Mouse (Mus musculus) gastrocnemius, adult 2 months (tissue): ENCODE results near the gene Efna5. TPM values are rescaled to one million over a fixed set of nuclear protein-coding genes. Genes with fewer than 3 reads are reported as not detected.

Source experiments
- DNase-seq: peaks from one replicate; pipeline ENCODE4 v3.0.0; 2022
- H3K27ac ChIP-seq: fragments of 200-600 bp; 2 replicates; pipeline ENCODE4 v1.8.1; 2022; ENCODE audit warnings: mild to moderate bottlenecking
- H3K4me3 ChIP-seq: fragments of 200-600 bp; 2 replicates; pipeline ENCODE4 v1.8.1; 2022; ENCODE audit warnings: mild to moderate bottlenecking, moderate library complexity
- CTCF ChIP-seq: fragments of 200-600 bp; IDR thresholded peaks from 2 replicates; pipeline ENCODE4 v1.8.1; 2022; ENCODE audit warnings: antibody characterized with exemption, mild to moderate bottlenecking, moderate library complexity
- intact Hi-C: fragments of 180-260 bp; cut with DNase I; formaldehyde crosslinking; loops from one replicate; pipeline ENCODE4 v1.15.1; 2025
- total RNA-seq, 2 experiments: library from RNA; stranded (reverse); gene quantifications; 2 replicates each; pipeline ENCODE4 v1.2.3; 2021

Gene Efna5
- total RNA-seq, 2 experiments from 2014 or later, result 0.13 to 0.86 TPM

DNA sequence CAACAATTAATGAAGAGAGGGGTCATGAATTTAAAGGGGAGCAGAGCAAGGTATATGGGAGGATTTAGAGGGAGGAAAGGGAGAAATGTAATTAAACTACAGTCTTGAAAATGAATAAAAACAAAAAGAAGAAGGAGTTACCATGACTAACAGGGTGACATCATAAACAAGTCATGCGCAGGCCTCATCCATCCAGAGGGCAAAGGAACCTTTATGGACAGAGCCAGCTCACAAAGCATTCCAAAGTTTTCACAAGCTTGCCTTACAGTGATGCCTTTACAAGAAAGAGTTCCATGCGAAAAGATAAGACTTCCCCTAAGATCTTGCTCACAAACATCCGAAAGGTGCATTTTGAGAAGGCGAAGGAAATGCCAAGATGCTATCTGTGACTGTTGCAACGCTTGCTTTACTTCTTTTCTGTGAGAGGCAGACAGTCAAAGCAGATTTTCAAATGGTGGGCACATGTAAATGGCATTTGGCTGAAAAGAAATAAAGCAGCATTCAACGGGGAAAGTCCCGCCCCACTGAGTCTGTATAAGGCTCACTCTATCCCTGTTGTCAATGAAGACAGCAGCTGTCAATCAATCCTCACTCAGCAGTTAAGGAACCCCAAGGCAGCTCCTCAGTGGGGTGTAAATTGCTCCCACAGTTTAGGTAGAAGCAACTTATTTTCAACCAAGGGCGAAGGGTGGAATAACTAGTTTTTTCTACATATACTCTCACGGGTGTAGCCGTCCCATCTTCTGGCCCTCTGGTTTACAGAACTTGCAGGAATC lies 152.8 kb downstream of the Efna5 start:
- TF ChIP-seq CTCF, result no peak
- no peak overlapping the region for H3K4me3 ChIP-seq
- no peak for DNase-seq
- no peak overlapping the region for H3K27ac ChIP-seq
- intact Hi-C loops, result no loop called here

- TF ChIP-seq CTCF, result no peak
- intact Hi-C loops, result no loop called here
- DNase-seq, result no peak
- Histone ChIP-seq H3K27ac (no peak overlapping the region), H3K4me3 (no peak overlapping the region)
Measured at GRCm38 (mm10) chr17:62726102-62726501, 155.0 kb downstream of the Efna5 start.

- intact Hi-C loops, result no loop called here
- Histone ChIP-seq H3K4me3 (no peak overlapping the region), H3K27ac (no peak overlapping the region)
- no peak for DNase-seq
- TF ChIP-seq CTCF, result no peak
Measured at GRCm38 (mm10) chr17:62722962-62723361, 158.2 kb downstream of the Efna5 start.

- no peak for TF ChIP-seq CTCF
- intact Hi-C loops, result no loop called here
Measured at GRCm38 (mm10) chr17:62721595-62721994, 159.5 kb downstream of the Efna5 start.

DNA sequence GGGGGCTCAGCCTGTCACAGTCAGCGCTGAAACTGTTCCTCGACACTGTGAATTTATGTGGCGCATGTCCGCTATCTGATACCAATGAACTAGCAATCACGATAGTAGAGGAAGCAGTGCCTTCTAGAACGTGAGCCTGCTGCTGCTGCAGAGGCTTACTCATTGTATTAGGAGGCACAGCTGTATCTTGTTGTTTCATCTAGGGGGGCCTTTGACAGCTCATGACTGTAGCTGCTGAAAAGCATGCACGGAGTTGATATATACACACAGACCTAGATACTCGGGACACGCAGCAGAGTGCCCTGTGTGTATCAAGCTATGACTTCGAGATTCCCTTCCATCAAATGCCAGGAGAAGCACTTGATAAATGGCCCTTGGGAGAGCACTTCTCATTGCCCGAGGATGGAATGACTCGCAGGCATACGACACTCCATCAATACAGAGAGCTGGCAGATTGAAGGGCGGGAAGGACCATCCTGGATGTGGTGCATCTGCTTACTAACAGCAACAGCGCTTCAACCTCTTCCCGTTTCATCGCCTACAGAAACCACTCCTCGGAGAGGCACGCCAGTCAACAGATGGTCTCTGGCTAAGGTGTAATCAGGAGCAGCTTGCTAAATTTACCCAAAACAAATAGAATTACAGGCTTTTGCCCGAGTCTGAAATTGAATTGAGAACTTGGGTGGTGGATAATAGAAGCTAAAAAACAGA lies 160.2 kb downstream of the Efna5 start:
- H3K27ac ChIP-seq, result no peak overlapping the region

More at GRCm38 (mm10) chr17:62721595-62721994, 159.5 kb downstream of the Efna5 start:
- no peak overlapping the region for H3K27ac ChIP-seq
- no peak overlapping the region for H3K4me3 ChIP-seq
- no peak for DNase-seq

GRCm38 (mm10) chr17:62717426-62718131 lies 163.5 kb downstream of the Efna5 start:
- DNase-seq, result no peak
- no peak overlapping the region for H3K4me3 ChIP-seq
- intact Hi-C loops, result no loop called here
- no peak for TF ChIP-seq CTCF
- no peak overlapping the region for H3K27ac ChIP-seq

More for the DNA sequence above, 160.2 kb downstream of the Efna5 start:
- H3K4me3 ChIP-seq, result no peak overlapping the region
- intact Hi-C loops, result no loop called here
- no peak for TF ChIP-seq CTCF
- DNase-seq, result no peak

GRCm38 (mm10) chr17:62713455-62713854 lies 167.7 kb downstream of the Efna5 start:
- H3K27ac ChIP-seq, result no peak overlapping the region
- no peak for DNase-seq
- no peak for TF ChIP-seq CTCF
- no peak overlapping the region for H3K4me3 ChIP-seq
- intact Hi-C loops, result no loop called here

DNA sequence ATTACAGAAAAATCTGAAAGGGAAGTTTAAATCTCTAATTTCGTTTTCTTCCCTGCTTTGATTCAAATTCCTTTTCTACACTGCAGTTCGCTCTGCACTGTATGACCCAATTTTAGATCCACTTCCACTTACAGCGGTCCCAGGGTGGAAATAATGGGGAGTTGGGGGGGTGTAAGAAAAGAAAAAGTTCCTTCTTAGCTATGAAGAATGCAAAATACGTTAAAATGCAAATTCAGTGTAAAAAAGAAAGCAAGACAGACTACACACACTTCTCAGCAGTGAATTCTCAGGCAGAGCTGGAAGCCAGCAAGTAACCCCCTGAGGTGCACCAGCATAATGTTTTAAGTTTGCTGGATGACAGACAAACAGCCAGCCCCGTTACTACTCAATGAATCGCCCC lies 174.7 kb downstream of the Efna5 start:
- no peak for DNase-seq
- no peak overlapping the region for H3K4me3 ChIP-seq
- no peak for TF ChIP-seq CTCF
- no peak overlapping the region for H3K27ac ChIP-seq
- intact Hi-C loops, result no loop called here

DNA sequence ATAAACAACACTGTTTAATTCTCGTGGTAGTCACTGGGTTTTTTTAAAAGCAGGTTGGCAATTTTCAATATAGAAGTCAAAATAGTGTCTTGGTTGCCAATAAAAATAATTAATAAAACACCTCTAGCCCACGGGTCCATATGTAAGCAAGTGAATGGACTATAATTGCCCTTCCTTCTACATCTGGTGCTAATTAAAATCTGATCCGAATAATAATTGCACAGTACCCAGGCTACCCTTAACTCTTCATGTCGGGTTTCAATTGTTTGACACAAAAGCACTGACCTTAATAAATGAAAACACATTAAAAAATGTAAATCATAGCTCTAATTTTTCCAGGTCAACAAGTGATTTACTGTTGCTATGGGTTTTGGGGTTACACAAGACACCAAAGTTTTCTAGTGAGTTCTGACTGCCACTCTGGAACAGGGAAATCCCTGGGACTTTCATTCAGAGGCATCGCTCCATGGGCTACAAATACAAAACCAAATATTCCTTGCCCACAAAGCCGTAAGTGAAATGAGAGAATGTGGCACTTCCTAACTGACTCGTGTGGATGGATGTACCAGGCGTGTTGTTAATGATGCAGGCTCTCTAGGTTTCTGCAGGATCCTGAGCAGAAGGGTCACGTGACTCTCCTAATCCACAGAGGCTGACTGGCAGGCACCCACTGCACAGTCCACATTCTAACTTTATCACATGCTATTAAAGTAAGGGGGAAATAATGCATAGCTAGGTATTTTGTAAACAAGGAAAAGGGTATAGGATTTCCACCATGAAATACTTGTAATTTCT lies 178.9 kb downstream of the Efna5 start:
- TF ChIP-seq CTCF, result no peak

DNA sequence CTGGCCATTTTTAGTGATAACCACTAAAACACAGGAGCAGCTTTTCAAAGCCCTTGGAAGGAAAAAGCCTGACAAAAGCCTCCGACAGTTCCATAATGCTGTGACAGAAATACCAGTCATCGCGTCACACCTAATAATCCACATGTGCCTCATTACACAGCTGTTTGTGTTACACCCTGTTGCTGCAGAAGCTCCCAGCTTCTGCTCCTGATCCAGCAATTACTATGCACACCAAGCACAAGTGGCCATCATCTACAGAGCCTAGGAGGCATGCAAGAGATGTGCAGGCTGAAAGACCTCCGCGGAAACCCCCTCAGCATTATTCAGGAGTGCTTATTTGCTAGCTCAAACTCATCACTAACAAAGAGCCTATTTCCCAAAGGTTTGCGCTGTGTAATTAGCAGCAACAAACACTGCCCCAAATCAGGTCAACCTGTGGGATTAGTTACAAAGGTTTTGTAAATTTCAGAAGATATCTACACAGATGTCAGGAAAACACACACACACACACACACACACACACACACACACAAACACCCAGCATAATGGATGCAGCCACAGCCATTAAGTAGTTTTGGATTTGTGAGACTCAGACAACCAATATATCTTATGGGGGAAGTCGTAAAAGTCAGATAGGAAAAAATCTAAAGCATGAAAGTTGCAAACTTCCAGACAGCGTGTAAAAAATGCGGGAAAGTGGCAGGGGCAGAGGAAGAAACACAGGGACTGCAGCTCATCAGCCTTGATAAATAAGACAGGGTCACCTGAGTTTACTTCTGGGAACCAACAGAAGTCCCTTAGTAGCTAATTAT lies 180.1 kb downstream of the Efna5 start:
- intact Hi-C loops, result no loop called here
- H3K27ac ChIP-seq, result no peak overlapping the region
- no peak for TF ChIP-seq CTCF
- H3K4me3 ChIP-seq, result no peak overlapping the region
- no peak for DNase-seq

More for the DNA sequence above, 178.9 kb downstream of the Efna5 start:
- intact Hi-C loops, result no loop called here
- DNase-seq, result no peak
- H3K4me3 ChIP-seq, result no peak overlapping the region
- no peak overlapping the region for H3K27ac ChIP-seq

- Histone ChIP-seq H3K27ac (no peak overlapping the region), H3K4me3 (no peak overlapping the region)
- DNase-seq, result no peak
- TF ChIP-seq CTCF, result no peak
- intact Hi-C loops, result no loop called here
Measured at GRCm38 (mm10) chr17:62694958-62695437, 186.1 kb downstream of the Efna5 start.

DNA sequence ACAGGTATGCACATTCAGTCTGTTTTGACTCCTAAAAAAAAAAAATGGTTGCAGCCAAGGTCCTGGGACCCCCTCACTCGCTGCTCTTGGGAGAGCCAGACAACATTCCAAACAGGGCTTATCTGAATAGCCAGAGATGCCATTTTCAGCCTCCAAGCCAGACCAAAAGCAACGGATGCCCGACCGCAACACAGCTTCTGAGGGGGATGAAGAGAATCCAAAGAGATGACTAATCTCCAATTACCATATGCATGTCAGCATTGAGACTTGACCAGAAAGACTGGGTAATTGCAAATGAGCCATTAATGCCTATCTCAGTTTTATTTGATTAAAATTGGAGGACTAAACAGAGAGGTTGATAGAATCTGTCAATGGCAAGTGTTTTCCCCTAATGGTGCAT lies 188.9 kb downstream of the Efna5 start:
- DNase-seq, result no peak
- intact Hi-C loops, result no loop called here
- Histone ChIP-seq H3K4me3 (no peak overlapping the region), H3K27ac (no peak overlapping the region)
- no peak for TF ChIP-seq CTCF
